Mouse (Mus musculus) kidney, postnatal 0 days (tissue): ENCODE data around the gene Kcnc4. TPM values are rescaled to one million over a fixed set of nuclear protein-coding genes. Genes with fewer than 3 reads are reported as not detected.
A peak's percentile ranks its signal among the peaks of the same experiment; 100 is the strongest.

Experiments used
- ATAC-seq: fragments of 200-750 bp; cut with Nextera tagmentation; replicated peaks from 2 replicates; pipeline ENCODE4 v1.8.0; 2017; ENCODE audit warnings: low read depth, moderate number of reproducible peaks, moderate TSS enrichment, moderate library complexity; ENCODE audit not compliant: low FRiP score
- DNase-seq: peaks from one replicate; pipeline ENCODE4 v3.0.0-alpha.2; 2016; ENCODE audit warnings: low spot score
- H3K27ac ChIP-seq: fragments of 300-500 bp; sonication (generic); 2 replicates; pipeline ENCODE4 v1.5.1; 2014; ENCODE audit warnings: mild to moderate bottlenecking
- H3K27me3 ChIP-seq: fragments of 300-500 bp; sonication (generic); 2 replicates; pipeline ENCODE4 v1.6.1; 2014; ENCODE audit warnings: low read length, mixed read lengths; ENCODE audit not compliant: insufficient read depth
- H3K36me3 ChIP-seq: fragments of 300-500 bp; sonication (generic); 2 replicates; pipeline ENCODE4 v1.6.1; 2014; ENCODE audit warnings: low read length, mixed read lengths; ENCODE audit not compliant: insufficient read depth
- H3K4me1 ChIP-seq: fragments of 300-500 bp; sonication (generic); replicated peaks from 2 replicates; pipeline ENCODE4 v1.6.1; 2014; ENCODE audit warnings: antibody characterized with exemption, low read length, mixed read lengths; ENCODE audit not compliant: insufficient read depth
- H3K4me2 ChIP-seq: fragments of 300-500 bp; sonication (generic); 2 replicates; pipeline ENCODE4 v1.6.1; 2014; ENCODE audit warnings: mild to moderate bottlenecking, low read length, moderate library complexity, mixed read lengths
- H3K4me3 ChIP-seq: fragments of 300-500 bp; sonication (generic); replicated peaks from 2 replicates; pipeline ENCODE4 v1.5.1; 2014; ENCODE audit warnings: low read depth, low read length
- H3K9ac ChIP-seq: fragments of 300-500 bp; sonication (generic); 2 replicates; pipeline ENCODE4 v1.6.1; 2014; ENCODE audit warnings: low read depth, low read length
- H3K9me3 ChIP-seq: fragments of 300-500 bp; sonication (generic); replicated peaks from 2 replicates; pipeline ENCODE4 v1.6.1; 2016; ENCODE audit warnings: low read length, inconsistent platforms, mixed read lengths
- CTCF ChIP-seq: IDR thresholded peaks from 2 replicates; pipeline ENCODE4 v1.5.1; 2016; ENCODE audit warnings: antibody characterized with exemption, low read depth, mild to moderate bottlenecking, moderate library complexity
- WGBS: fragments of 180-500 bp; shearing (Covaris S2); extraction: QIAGEN DNeasy Blood & Tissue Kit; methylation state at CpG from one replicate; pipeline ENCODE4 v1.1.7; 2014; 5-methylcytosine and 5-hydroxymethylcytosine counted together
- polyA plus RNA-seq: library from polyadenylated mRNA; unstranded; fragments of >200 nt; fragmentation: Nextera tagmentation; extraction: Ambion mirVana; gene quantifications from 2 replicates; pipeline ENCODE4 v1.2.1, GENCODE M21; 2015

Gene Kcnc4
- polyA plus RNA-seq = 0.08 and 0.12 TPM in 2 replicates

DNA sequence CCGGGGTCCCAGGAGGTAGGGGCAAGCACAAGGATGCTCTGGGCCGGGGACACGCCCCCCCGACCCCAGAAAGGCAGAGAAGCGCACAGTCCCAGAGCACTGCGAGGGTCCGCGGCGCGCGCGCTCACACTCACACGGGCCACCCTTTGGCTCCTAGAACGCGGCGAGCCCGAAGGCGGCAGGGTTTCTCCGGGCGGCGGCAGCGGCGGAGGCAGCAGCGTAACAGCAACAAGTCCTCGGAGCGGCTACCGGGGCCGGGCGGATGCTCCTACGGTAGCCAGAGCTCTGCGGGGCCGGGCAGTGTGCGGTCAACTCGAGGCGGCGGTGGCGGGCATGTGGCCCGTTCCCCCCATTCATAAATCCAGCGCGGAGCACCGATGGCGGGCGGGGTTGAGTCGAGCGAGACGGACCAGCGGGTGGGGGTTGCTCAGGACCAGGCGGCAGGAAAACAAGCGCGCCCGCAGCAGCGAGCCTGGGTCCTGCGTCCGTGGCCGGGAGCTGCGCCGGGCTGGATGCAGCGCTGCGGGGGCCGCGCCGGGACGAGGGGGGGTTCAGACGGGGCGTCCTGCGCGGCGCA is at the start of gene Kcnc4:
Gene Kcnc4 (minus strand): TSS at position 357 of the 577 bp plus-strand sequence.
- Histone ChIP-seq H3K9ac (0 out of 2 replicates have a peak within 1 kb of the TSS, but pooled peaks have one; percentile 18), H3K4me2 (peak within 1 kb of the TSS; percentile 83), H3K27me3 (peaks cover 71% of the 10 kb centered on the region), H3K4me1 (peaks cover 12% of the 10 kb centered on the region; the same call in 1 of the 2 replicates), H3K27ac (no peak within 1 kb of the TSS), H3K36me3 (no peaks in the 10 kb centered on the region), H3K9me3 (no peaks in the 10 kb centered on the region), H3K4me3 (peak within 1 kb of the TSS; percentile 46)
- TF ChIP-seq CTCF = no peak
- under 1% methylated on average over 62 of the region's 68 CpGs for WGBS
- ATAC-seq = peak; percentile 23; the same call in 1 of the 2 replicates
- DNase-seq = no peak

DNA sequence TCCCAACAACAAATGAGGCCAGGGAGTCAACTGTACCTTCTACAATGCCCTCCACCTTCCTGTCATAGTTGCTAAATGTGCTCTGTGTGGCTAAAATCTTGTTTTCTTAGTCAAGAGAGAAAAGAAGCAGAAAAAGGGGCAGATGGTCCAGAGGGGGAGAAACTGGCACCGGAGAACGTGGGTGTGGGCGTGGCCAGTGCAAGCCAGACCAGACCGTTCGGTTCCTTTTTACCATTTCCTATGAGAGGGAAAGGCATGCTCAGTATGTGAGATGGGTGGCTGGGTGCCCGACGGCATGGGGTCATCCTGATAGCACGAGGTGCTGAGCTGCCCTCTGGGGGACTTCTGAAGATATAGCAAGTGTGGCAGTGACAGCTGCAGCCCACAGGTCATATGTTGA is 49.3 kb upstream of the Kcnc4 start:
- H3K4me2 ChIP-seq = no peak overlapping the region
- TF ChIP-seq CTCF = no peak
- H3K27ac ChIP-seq = no peak overlapping the region
- DNase-seq = no peak
- ATAC-seq = no peak
- H3K9me3 ChIP-seq = no peaks in the 10 kb centered on the region
- H3K9ac ChIP-seq = no peak overlapping the region
- WGBS = 58% methylated on average over 8 of the region's 8 CpGs
- no peaks in the 10 kb centered on the region for H3K27me3 ChIP-seq
- H3K4me1 ChIP-seq = peaks cover 24% of the 10 kb centered on the region
- no peaks in the 10 kb centered on the region for H3K36me3 ChIP-seq
- no peak overlapping the region for H3K4me3 ChIP-seq

DNA sequence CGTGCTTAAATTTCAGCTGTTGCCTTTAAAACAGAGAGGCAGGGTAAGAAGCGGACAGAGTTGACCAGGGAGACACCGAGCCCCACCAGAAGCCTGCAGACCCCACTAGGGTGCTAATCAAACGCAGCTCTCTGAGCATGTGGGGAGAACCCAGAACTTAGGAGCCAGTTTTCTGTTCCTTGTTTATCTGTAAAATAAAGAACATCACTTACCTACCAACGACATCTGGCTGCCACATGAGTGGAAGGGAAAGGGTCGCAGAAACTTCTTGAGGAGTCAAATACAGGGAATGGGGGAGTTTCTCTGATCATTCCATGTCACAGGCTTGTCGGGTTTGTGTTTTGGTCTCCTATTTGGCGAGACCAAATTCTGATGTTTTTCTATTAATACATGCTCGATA is 48.6 kb upstream of the Kcnc4 start:
- 80% methylated on average over 9 of the region's 9 CpGs for WGBS
- DNase-seq (no peak), ATAC-seq (no peak)
- Histone ChIP-seq H3K36me3 (no peaks in the 10 kb centered on the region), H3K27ac (no peak overlapping the region), H3K4me1 (peaks cover 24% of the 10 kb centered on the region), H3K4me3 (no peak overlapping the region), H3K27me3 (no peaks in the 10 kb centered on the region), H3K9me3 (no peaks in the 10 kb centered on the region), H3K9ac (no peak overlapping the region), H3K4me2 (no peak overlapping the region)
- no peak for TF ChIP-seq CTCF

DNA sequence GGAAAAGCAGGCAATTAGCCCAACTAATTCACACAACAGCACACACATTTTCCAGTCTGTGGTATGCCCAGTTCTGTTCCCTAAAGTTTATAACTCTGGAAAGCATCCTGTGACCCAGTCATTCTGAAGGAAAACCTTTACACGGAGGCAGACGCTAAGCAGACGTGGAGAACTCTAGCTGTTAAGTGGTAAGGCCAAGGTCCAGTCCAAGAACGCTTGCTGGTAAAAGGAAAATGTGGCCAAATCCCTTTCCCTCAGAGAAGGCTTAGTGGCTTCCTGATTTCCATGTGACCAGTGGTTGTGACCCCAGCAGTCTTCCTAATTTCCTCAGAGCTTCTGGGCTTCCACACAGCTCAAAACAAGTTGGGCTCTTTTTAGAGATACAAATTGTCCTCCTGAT is 47.2 kb upstream of the Kcnc4 start:
- no peak overlapping the region for H3K4me3 ChIP-seq
- H3K27me3 ChIP-seq = no peaks in the 10 kb centered on the region
- DNase-seq = no peak
- no peaks in the 10 kb centered on the region for H3K9me3 ChIP-seq
- no peak overlapping the region for H3K4me2 ChIP-seq
- peaks cover 24% of the 10 kb centered on the region for H3K4me1 ChIP-seq
- WGBS = 38% methylated on average over 4 of the region's 4 CpGs
- H3K27ac ChIP-seq = peak overlapping the region; percentile 77
- H3K9ac ChIP-seq = no peak overlapping the region
- ATAC-seq = 0 out of 2 replicates have a peak, but pooled peaks have one; percentile 9
- TF ChIP-seq CTCF = no peak
- H3K36me3 ChIP-seq = no peaks in the 10 kb centered on the region

DNA sequence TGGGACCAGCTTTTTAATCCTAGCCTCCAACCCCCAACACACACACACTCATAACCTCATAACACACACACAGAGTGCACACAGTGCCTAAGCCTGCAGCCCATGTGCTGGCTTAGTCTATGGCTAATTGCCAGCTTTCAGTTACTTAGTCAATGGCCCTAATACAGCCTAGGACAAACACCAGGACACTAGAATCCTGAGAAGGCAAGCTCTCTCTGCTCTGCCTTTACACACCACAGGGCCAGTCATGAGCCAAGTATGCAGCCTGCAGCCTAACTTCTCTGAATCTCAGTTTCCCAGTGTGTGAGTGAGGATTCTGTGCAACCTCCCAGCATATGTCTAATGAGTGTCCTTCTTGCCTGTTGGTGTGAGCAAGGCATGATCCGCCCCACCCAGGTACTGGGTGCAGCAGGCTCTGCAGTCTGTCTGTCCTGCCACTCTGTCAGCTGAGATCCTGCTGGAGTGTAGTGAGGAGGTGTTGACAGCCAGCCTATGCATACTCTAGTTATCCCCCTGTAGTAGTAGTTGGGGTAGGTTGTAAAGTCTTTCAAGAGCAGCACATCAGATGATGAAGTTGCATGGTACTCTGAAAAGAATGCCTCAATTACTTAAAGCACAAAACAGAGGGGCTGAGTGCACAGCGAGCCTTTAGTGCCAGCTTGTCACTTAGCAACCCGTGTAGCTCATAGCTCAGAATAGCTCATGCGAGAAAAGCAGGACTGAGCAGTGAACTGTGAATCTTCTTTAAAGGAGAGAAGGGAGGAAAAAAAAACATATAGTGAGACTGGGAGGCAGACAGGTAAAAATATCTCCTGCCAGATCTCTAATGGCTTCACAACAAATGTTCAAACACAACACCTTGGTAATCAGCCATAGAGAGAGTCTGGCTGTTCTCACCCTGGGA is 46.4 kb upstream of the Kcnc4 start:
- DNase-seq = peak; percentile 84
- Histone ChIP-seq H3K27ac (peak overlapping the region; percentile 77), H3K36me3 (no peaks in the 10 kb centered on the region)

DNA sequence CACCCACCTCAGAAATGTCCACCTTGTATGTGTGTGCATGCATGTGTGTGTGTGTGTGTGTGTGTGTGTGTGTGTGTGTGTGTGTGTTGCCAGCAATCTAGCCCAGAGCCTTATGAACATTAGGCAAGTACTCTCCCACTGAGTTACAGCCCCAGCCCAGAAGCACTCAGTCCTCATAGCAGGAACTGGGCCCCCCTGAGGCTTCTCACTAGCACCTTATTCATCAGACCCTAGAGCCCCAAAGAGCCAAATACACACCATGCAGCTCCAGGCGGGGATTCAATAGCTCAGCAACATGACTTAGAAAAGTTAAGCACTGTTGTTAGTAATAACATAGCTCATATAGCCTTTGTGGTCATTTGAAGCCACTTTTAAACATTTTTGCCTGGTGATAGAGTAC is 45.2 kb upstream of the Kcnc4 start:
- no peak for DNase-seq
- 67% methylated on average over 1 of the region's 1 CpGs for WGBS
- Histone ChIP-seq H3K4me3 (no peak overlapping the region), H3K9me3 (no peaks in the 10 kb centered on the region), H3K4me2 (no peak overlapping the region), H3K27ac (no peak overlapping the region), H3K27me3 (no peaks in the 10 kb centered on the region), H3K9ac (no peak overlapping the region), H3K36me3 (0 out of 2 replicates have a peak, but pooled peaks cover 3% of the 10 kb centered on the region), H3K4me1 (peaks cover 24% of the 10 kb centered on the region)
- no peak for TF ChIP-seq CTCF
- no peak for ATAC-seq

More for the DNA sequence above, 46.4 kb upstream of the Kcnc4 start:
- peak overlapping the region; percentile 23; the same call in 1 of the 2 replicates for H3K4me2 ChIP-seq
- TF ChIP-seq CTCF = no peak
- H3K4me3 ChIP-seq = no peak overlapping the region
- H3K27me3 ChIP-seq = no peaks in the 10 kb centered on the region
- H3K4me1 ChIP-seq = peaks cover 24% of the 10 kb centered on the region
- ATAC-seq = peak; percentile 89
- 25% methylated on average over 4 of the region's 4 CpGs for WGBS
- H3K9ac ChIP-seq = no peak overlapping the region
- no peaks in the 10 kb centered on the region for H3K9me3 ChIP-seq
